Mouse (Mus musculus) limb, embryonic 10.5 days (tissue): Measurements from ENCODE around the gene Gab2. TPM values are rescaled to one million over a fixed set of nuclear protein-coding genes. Genes with fewer than 3 reads are reported as not detected.

Source experiments
- DNase-seq: peaks from one replicate; pipeline ENCODE4 v3.0.0-alpha.2; 2017; ENCODE audit warnings: low spot score
- H3K27ac ChIP-seq: fragments of 300-500 bp; sonication (generic); 2 replicates; pipeline ENCODE4 v1.5.1; 2016; ENCODE audit warnings: mild to moderate bottlenecking
- H3K27me3 ChIP-seq: fragments of 300-500 bp; sonication (generic); 2 replicates; pipeline ENCODE4 v1.6.1; 2016; ENCODE audit warnings: low read depth, mild to moderate bottlenecking; ENCODE audit not compliant: poor library complexity, severe bottlenecking
- H3K36me3 ChIP-seq: fragments of 300-500 bp; sonication (generic); 2 replicates; pipeline ENCODE4 v1.6.1; 2016; ENCODE audit warnings: mild to moderate bottlenecking, moderate library complexity
- H3K4me1 ChIP-seq: fragments of 300-500 bp; sonication (generic); 2 replicates; pipeline ENCODE4 v1.6.1; 2016
- H3K4me3 ChIP-seq: fragments of 300-500 bp; sonication (generic); 2 replicates; pipeline ENCODE4 v1.5.1; 2016; ENCODE audit warnings: mild to moderate bottlenecking, moderate library complexity
- H3K9me3 ChIP-seq: fragments of 300-500 bp; sonication (generic); replicated peaks from 2 replicates; pipeline ENCODE4 v1.6.1; 2016; ENCODE audit warnings: mild to moderate bottlenecking
- WGBS: fragments of 180-500 bp; shearing (Covaris S2); methylation state at CpG from one replicate; pipeline ENCODE4 v1.1.7; 2016; 5-methylcytosine and 5-hydroxymethylcytosine counted together
- polyA plus RNA-seq: library from polyadenylated mRNA; unstranded; fragments of >200 nt; fragmentation: Nextera tagmentation; extraction: Ambion mirVana; gene quantifications from 2 replicates; pipeline ENCODE4 v1.2.1, GENCODE M21; 2016

The Gab2 gene
- polyA plus RNA-seq, 1 experiment from 2014 or later = 4.4 TPM

GRCm38 (mm10) chr7:97164261-97164660 is 82.9 kb downstream of the Gab2 start:
- Histone ChIP-seq H3K4me1 (no peaks in the 10 kb centered on the region), H3K36me3 (no peaks in the 10 kb centered on the region), H3K4me3 (no peak overlapping the region), H3K9me3 (no peaks in the 10 kb centered on the region), H3K27ac (no peak overlapping the region), H3K27me3 (no peaks in the 10 kb centered on the region)
- DNase-seq = no peak
- WGBS = 87% methylated on average over 1 of the region's 1 CpGs

- WGBS = 91% methylated on average over 1 of the region's 1 CpGs
- H3K27me3 ChIP-seq = no peaks in the 10 kb centered on the region
- no peak for DNase-seq
These were observed 89.7 kb downstream of the Gab2 start for GRCm38 (mm10) chr7:97171089-97171488.

GRCm38 (mm10) chr7:97171719-97172118 is 90.3 kb downstream of the Gab2 start:
- Histone ChIP-seq H3K4me1 (no peaks in the 10 kb centered on the region), H3K36me3 (no peaks in the 10 kb centered on the region), H3K27me3 (no peaks in the 10 kb centered on the region), H3K9me3 (no peaks in the 10 kb centered on the region), H3K27ac (no peak overlapping the region), H3K4me3 (no peak overlapping the region)
- 88% methylated on average over 4 of the region's 4 CpGs for WGBS
- no peak for DNase-seq

More at GRCm38 (mm10) chr7:97171089-97171488, 89.7 kb downstream of the Gab2 start:
- Histone ChIP-seq H3K27ac (no peak overlapping the region), H3K9me3 (no peaks in the 10 kb centered on the region), H3K4me1 (no peaks in the 10 kb centered on the region), H3K4me3 (no peak overlapping the region), H3K36me3 (no peaks in the 10 kb centered on the region)

- Histone ChIP-seq H3K27me3 (no peaks in the 10 kb centered on the region), H3K27ac (no peak overlapping the region), H3K4me1 (no peaks in the 10 kb centered on the region), H3K4me3 (no peak overlapping the region), H3K9me3 (no peaks in the 10 kb centered on the region), H3K36me3 (no peaks in the 10 kb centered on the region)
- 89% methylated on average over 3 of the region's 3 CpGs for WGBS
- DNase-seq = no peak
These were observed 90.7 kb downstream of the Gab2 start for GRCm38 (mm10) chr7:97172126-97172525.

- H3K27ac ChIP-seq = no peak overlapping the region
- no peak for DNase-seq
- no peaks in the 10 kb centered on the region for H3K36me3 ChIP-seq
- 77% methylated on average over 1 of the region's 1 CpGs for WGBS
- H3K4me1 ChIP-seq = no peaks in the 10 kb centered on the region
- no peaks in the 10 kb centered on the region for H3K9me3 ChIP-seq
- H3K4me3 ChIP-seq = no peak overlapping the region
- H3K27me3 ChIP-seq = no peaks in the 10 kb centered on the region
These were observed 100.5 kb downstream of the Gab2 start for GRCm38 (mm10) chr7:97181931-97182330.

- H3K9me3 ChIP-seq = no peaks in the 10 kb centered on the region
- WGBS = 71% methylated on average over 4 of the region's 4 CpGs
- no peak overlapping the region for H3K4me3 ChIP-seq
- no peak overlapping the region for H3K27ac ChIP-seq
- H3K27me3 ChIP-seq = no peaks in the 10 kb centered on the region
- no peaks in the 10 kb centered on the region for H3K4me1 ChIP-seq
- DNase-seq = no peak
- H3K36me3 ChIP-seq = no peaks in the 10 kb centered on the region
These were observed 102.0 kb downstream of the Gab2 start for GRCm38 (mm10) chr7:97183426-97183825.

GRCm38 (mm10) chr7:97184005-97184404 is 102.6 kb downstream of the Gab2 start:
- Histone ChIP-seq H3K27me3 (no peaks in the 10 kb centered on the region), H3K4me3 (no peak overlapping the region), H3K36me3 (no peaks in the 10 kb centered on the region), H3K4me1 (no peaks in the 10 kb centered on the region), H3K9me3 (no peaks in the 10 kb centered on the region), H3K27ac (no peak overlapping the region)
- DNase-seq = no peak
- WGBS = 86% methylated on average over 1 of the region's 1 CpGs

GRCm38 (mm10) chr7:97187387-97188081 is 106.1 kb downstream of the Gab2 start:
- no peaks in the 10 kb centered on the region for H3K9me3 ChIP-seq
- no peaks in the 10 kb centered on the region for H3K27me3 ChIP-seq
- no peaks in the 10 kb centered on the region for H3K4me1 ChIP-seq
- no peak for DNase-seq
- H3K4me3 ChIP-seq = no peak overlapping the region
- WGBS = 94% methylated on average over 2 of the region's 2 CpGs
- H3K36me3 ChIP-seq = no peaks in the 10 kb centered on the region
- no peak overlapping the region for H3K27ac ChIP-seq

GRCm38 (mm10) chr7:97189116-97189515 is 107.7 kb downstream of the Gab2 start:
- no peaks in the 10 kb centered on the region for H3K9me3 ChIP-seq
- no peak overlapping the region for H3K27ac ChIP-seq
- no peak overlapping the region for H3K4me3 ChIP-seq
- H3K36me3 ChIP-seq = no peaks in the 10 kb centered on the region
- no peaks in the 10 kb centered on the region for H3K27me3 ChIP-seq
- H3K4me1 ChIP-seq = no peaks in the 10 kb centered on the region
- 51% methylated on average over 1 of the region's 1 CpGs for WGBS
- DNase-seq = no peak

- DNase-seq = no peak
- WGBS = 69% methylated on average over 2 of the region's 2 CpGs
- H3K4me1 ChIP-seq = no peaks in the 10 kb centered on the region
- H3K27ac ChIP-seq = no peak overlapping the region
- no peaks in the 10 kb centered on the region for H3K36me3 ChIP-seq
- H3K9me3 ChIP-seq = no peaks in the 10 kb centered on the region
- no peak overlapping the region for H3K4me3 ChIP-seq
- H3K27me3 ChIP-seq = no peaks in the 10 kb centered on the region
These were observed 122.5 kb downstream of the Gab2 start for GRCm38 (mm10) chr7:97203907-97204306.

GRCm38 (mm10) chr7:97208811-97209549 is 127.6 kb downstream of the Gab2 start:
- Histone ChIP-seq H3K4me3 (no peak overlapping the region), H3K36me3 (no peaks in the 10 kb centered on the region), H3K27ac (no peak overlapping the region), H3K4me1 (no peaks in the 10 kb centered on the region), H3K27me3 (no peaks in the 10 kb centered on the region), H3K9me3 (no peaks in the 10 kb centered on the region)
- WGBS = 79% methylated on average over 1 of the region's 1 CpGs
- DNase-seq = no peak

- Histone ChIP-seq H3K4me3 (no peak overlapping the region), H3K4me1 (no peaks in the 10 kb centered on the region), H3K27ac (no peak overlapping the region), H3K9me3 (no peaks in the 10 kb centered on the region), H3K36me3 (no peaks in the 10 kb centered on the region), H3K27me3 (no peaks in the 10 kb centered on the region)
- no peak for DNase-seq
These were observed 128.8 kb downstream of the Gab2 start for GRCm38 (mm10) chr7:97210064-97210685.

- no peaks in the 10 kb centered on the region for H3K36me3 ChIP-seq
- 87% methylated on average over 4 of the region's 4 CpGs for WGBS
- H3K27me3 ChIP-seq = no peaks in the 10 kb centered on the region
- no peak overlapping the region for H3K4me3 ChIP-seq
- H3K4me1 ChIP-seq = no peaks in the 10 kb centered on the region
- no peak overlapping the region for H3K27ac ChIP-seq
- H3K9me3 ChIP-seq = no peaks in the 10 kb centered on the region
- no peak for DNase-seq
These were observed 129.7 kb downstream of the Gab2 start for GRCm38 (mm10) chr7:97211117-97211516.
